Mouse (Mus musculus): ENCODE data around the gene Card9.

DNA sequence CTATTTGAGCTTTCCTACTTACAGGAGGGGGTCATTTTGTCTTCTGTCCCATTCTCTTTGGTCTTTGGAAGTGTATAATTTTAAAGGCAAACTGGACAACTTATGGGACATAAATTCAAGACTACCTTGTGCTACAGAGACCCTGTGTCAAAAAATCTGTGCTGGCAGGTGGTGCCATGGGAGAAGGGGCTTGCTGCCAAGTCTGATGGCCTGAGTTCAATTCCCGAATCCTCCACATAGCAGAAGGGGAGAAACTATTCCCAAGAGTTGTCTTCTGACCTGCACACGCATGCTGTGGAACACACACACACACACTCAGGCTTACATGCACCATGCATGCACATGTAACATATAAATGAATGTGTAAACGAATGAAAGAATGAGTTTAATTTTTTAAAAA is 54.0 kb downstream of the Card9 start:
- TF ChIP-seq GATA1 (IDR thresholded peaks at IDR 0.05; ENCODE audit: low read length) (no peak), TAL1 (IDR thresholded peaks at IDR 0.05; ENCODE audit: low read length) (no peak)
